Mouse (Mus musculus) left cerebral cortex, postnatal 14 days (tissue): Measurements from ENCODE around the gene Vdac2. TPM values are rescaled to one million over a fixed set of nuclear protein-coding genes. Genes with fewer than 3 reads are reported as not detected.

ENCODE experiments used
- DNase-seq, 2 experiments: peaks; one replicate each; pipeline ENCODE4 v3.0.0; 2021 to 2022; ENCODE audit warnings: low spot score in 2 of 2, mixed read lengths in 1 of 2
- intact Hi-C: fragments of 180-260 bp; cut with DNase I; formaldehyde crosslinking; loops from one replicate; pipeline ENCODE4 v1.15.1; 2025
- long read RNA-seq, 2 experiments: library from polyadenylated mRNA; stranded (forward); transcript quantifications; one replicate each; pipeline ENCODE4 v2.0.0; 2021
- total RNA-seq, 2 experiments: library from RNA; stranded (reverse); gene quantifications; 2 replicates each; pipeline ENCODE4 v1.2.3; 2021

Vdac2 gene
- 100 to 1,000 TPM; 208 to 230 TPM for total RNA-seq
- long read RNA-seq, experiment 1, transcript Vdac2-201 (10 exons, 1,954 nt) = major isoform, 282 of 301 reads
- long read RNA-seq, experiment 1, partial matches to known transcripts = 6 of 301 reads
- long read RNA-seq, experiment 1, other reads (novel, unspliced or antisense) = 11 of 301 reads
- long read RNA-seq, experiment 2, transcript Vdac2-201 (10 exons, 1,954 nt) = major isoform, 211 of 229 reads
- long read RNA-seq, experiment 2, partial matches to known transcripts = 7 of 229 reads
- long read RNA-seq, experiment 2, other reads (novel, unspliced or antisense) = 11 of 229 reads

GRCm38 (mm10) chr14:21824938-21825337, at the start of gene Vdac2:
Vdac2 (plus strand) TSS chr14:21825238.
- no peak for DNase-seq
- intact Hi-C loops = no loop called here

GRCm38 (mm10) chr14:21776201-21776600, 48.8 kb upstream of the Vdac2 start:
- no peak for DNase-seq
- intact Hi-C loops = no loop called here

GRCm38 (mm10) chr14:21786500-21786899, 38.5 kb upstream of the Vdac2 start:
- DNase-seq = no peak
- intact Hi-C loops = no loop called here

GRCm38 (mm10) chr14:21787374-21787773, 37.7 kb upstream of the Vdac2 start:
- no peak for DNase-seq
- intact Hi-C loops = no loop called here

- peak; percentile 35 to 69 for DNase-seq
- intact Hi-C loops = no loop called here
Measured at GRCm38 (mm10) chr14:21788121-21788520, 36.9 kb upstream of the Vdac2 start.

GRCm38 (mm10) chr14:21790585-21791251, 34.3 kb upstream of the Vdac2 start:
- intact Hi-C loops = no loop called here
- no peak for DNase-seq

GRCm38 (mm10) chr14:21791722-21792121, 33.3 kb upstream of the Vdac2 start:
- no peak for DNase-seq
- intact Hi-C loops = no loop called here

GRCm38 (mm10) chr14:21792250-21792649, 32.8 kb upstream of the Vdac2 start:
- DNase-seq = peak; percentile 34 to 46
- intact Hi-C loops = no loop called here

GRCm38 (mm10) chr14:21800641-21801040, 24.4 kb upstream of the Vdac2 start:
- intact Hi-C loops = no loop called here
- DNase-seq = no peak

GRCm38 (mm10) chr14:21801624-21802023, 23.4 kb upstream of the Vdac2 start:
- intact Hi-C loops = no loop called here
- DNase-seq = no peak

GRCm38 (mm10) chr14:21802543-21803206, 22.4 kb upstream of the Vdac2 start:
- intact Hi-C loops = no loop called here
- DNase-seq = no peak

- no peak for DNase-seq
- intact Hi-C loops = no loop called here
Measured at GRCm38 (mm10) chr14:21806203-21806602, 18.8 kb upstream of the Vdac2 start.

- DNase-seq = no peak
- intact Hi-C loops = no loop called here
Measured at GRCm38 (mm10) chr14:21806631-21807160, 18.3 kb upstream of the Vdac2 start.

- no peak for DNase-seq
- intact Hi-C loops = no loop called here
Measured at GRCm38 (mm10) chr14:21808208-21808922, 16.7 kb upstream of the Vdac2 start.

- intact Hi-C loops = no loop called here
- no peak for DNase-seq
Measured at GRCm38 (mm10) chr14:21809418-21809817, 15.6 kb upstream of the Vdac2 start.

- intact Hi-C loops = loop anchor here (5.0 kb wide), 1 partner anchor 36 kb away; the partner anchor contains the start of gene Comtd1
- DNase-seq = no peak
Measured at GRCm38 (mm10) chr14:21811301-21811700, 13.7 kb upstream of the Vdac2 start.

GRCm38 (mm10) chr14:21811744-21812393, 13.2 kb upstream of the Vdac2 start:
- intact Hi-C loops = loop anchor here (5.0 kb wide), 1 partner anchor 35 kb away; the partner anchor contains the start of gene Comtd1
- DNase-seq = no peak

- DNase-seq = peak in 1 of 2 experiments; percentile 56
- intact Hi-C loops = loop anchor here (5.0 kb wide), 1 partner anchor 35 kb away; the partner anchor contains the start of gene Comtd1
Measured at GRCm38 (mm10) chr14:21812590-21813162, 12.4 kb upstream of the Vdac2 start.

GRCm38 (mm10) chr14:21813216-21813615, 11.8 kb upstream of the Vdac2 start:
- intact Hi-C loops = loop anchor here (5.0 kb wide), 1 partner anchor 34 kb away; the partner anchor contains the start of gene Comtd1
- DNase-seq = no peak
